Mouse (Mus musculus) ES-E14 (cell line): ENCODE results near the gene Mrpl3. TPM values are rescaled to one million over a fixed set of nuclear protein-coding genes. Genes with fewer than 3 reads are reported as not detected.

Experiments
- DNase-seq: peaks from one replicate; pipeline ENCODE4 v3.0.0-alpha.2; 2013; ENCODE audit warnings: low read depth, low spot score
- H3K27ac ChIP-seq: 2 replicates; pipeline ENCODE4 v1.5.1; 2012; ENCODE audit warnings: low read depth, mild to moderate bottlenecking, low read length, moderate library complexity, mixed read lengths; ENCODE audit not compliant: poor library complexity, insufficient read depth, severe bottlenecking
- H3K36me3 ChIP-seq: 2 replicates; pipeline ENCODE4 v1.6.1; 2012; ENCODE audit warnings: mild to moderate bottlenecking, low read length, moderate library complexity, mixed read lengths; ENCODE audit not compliant: control insufficient read depth, poor library complexity, insufficient read depth, severe bottlenecking
- H3K4me1 ChIP-seq, 2 experiments: fragments of 150-350 bp in 1 of 2; sonication (generic) in 1 of 2; 2 replicates each; pipeline ENCODE4 v1.6.1; 2012; ENCODE audit warnings: low read length in 2 of 2, mild to moderate bottlenecking in 1 of 2, mixed read lengths in 1 of 2; ENCODE audit not compliant: control insufficient read depth in 2 of 2, insufficient read depth in 2 of 2, poor library complexity in 1 of 2
- H3K4me3 ChIP-seq, 2 experiments: fragments of 150-350 bp in 1 of 2; sonication (generic) in 1 of 2; 2 replicates each; pipeline ENCODE4 v1.5.1; 2012; ENCODE audit warnings: low read length in 2 of 2, low read depth in 1 of 2, mild to moderate bottlenecking in 1 of 2, mixed read lengths in 1 of 2; ENCODE audit not compliant: insufficient read depth in 1 of 2, poor library complexity in 1 of 2, severe bottlenecking in 1 of 2
- H3K9ac ChIP-seq: 2 replicates; pipeline ENCODE4 v1.6.1; 2012; ENCODE audit warnings: low read depth, mild to moderate bottlenecking, low read length, mixed read lengths; ENCODE audit not compliant: poor library complexity, insufficient read depth, severe bottlenecking
- H3K9me3 ChIP-seq: fragments of 150-350 bp; sonication (generic); 2 replicates; pipeline ENCODE4 v1.6.1; 2012; ENCODE audit warnings: low read depth, mild to moderate bottlenecking, low read length; ENCODE audit not compliant: control insufficient read depth, insufficient read depth
- CHD2 ChIP-seq: IDR thresholded peaks from 2 replicates; pipeline ENCODE4 v1.6.1; 2014; ENCODE audit warnings: mild to moderate bottlenecking, low read depth, low read length, inconsistent platforms
- HCFC1 ChIP-seq: IDR thresholded peaks from 2 replicates; pipeline ENCODE4 v1.6.1; 2012; ENCODE audit warnings: low read length, inconsistent platforms, borderline replicate concordance; ENCODE audit not compliant: insufficient read depth
- MAFK ChIP-seq: IDR thresholded peaks from 2 replicates; pipeline ENCODE4 v1.6.1; 2014; ENCODE audit warnings: mild to moderate bottlenecking, low read depth, low read length, inconsistent platforms; ENCODE audit not compliant: insufficient read depth
- ZC3H11A ChIP-seq: IDR thresholded peaks from 2 replicates; pipeline ENCODE4 v1.6.1; 2012; ENCODE audit warnings: low read depth, mild to moderate bottlenecking, inconsistent platforms, low read length, borderline replicate concordance
- ZNF384 ChIP-seq: IDR thresholded peaks from 2 replicates; pipeline ENCODE4 v1.6.1; 2012; ENCODE audit warnings: low read depth, low read length, inconsistent platforms
- in situ Hi-C, 2 experiments: fragments of 600-800 bp; cut with MboI; formaldehyde crosslinking; loops; one replicate each; pipeline ENCODE4 v1.15.1; 2025; ENCODE audit warnings: low sequenced_read_pairs in 2 of 2, inconsistent platforms in 1 of 2; ENCODE audit not compliant: unreplicated experiment in 2 of 2
- total RNA-seq: library from RNA; depleted of rRNA; stranded (reverse); fragments of 300-350 nt; gene quantifications from 2 replicates; pipeline ENCODE4 v1.2.3, GENCODE M21; 2012; rRNA removed

The Mrpl3 gene
- total RNA-seq = 77.1 and 78.6 TPM in 2 replicates

DNA sequence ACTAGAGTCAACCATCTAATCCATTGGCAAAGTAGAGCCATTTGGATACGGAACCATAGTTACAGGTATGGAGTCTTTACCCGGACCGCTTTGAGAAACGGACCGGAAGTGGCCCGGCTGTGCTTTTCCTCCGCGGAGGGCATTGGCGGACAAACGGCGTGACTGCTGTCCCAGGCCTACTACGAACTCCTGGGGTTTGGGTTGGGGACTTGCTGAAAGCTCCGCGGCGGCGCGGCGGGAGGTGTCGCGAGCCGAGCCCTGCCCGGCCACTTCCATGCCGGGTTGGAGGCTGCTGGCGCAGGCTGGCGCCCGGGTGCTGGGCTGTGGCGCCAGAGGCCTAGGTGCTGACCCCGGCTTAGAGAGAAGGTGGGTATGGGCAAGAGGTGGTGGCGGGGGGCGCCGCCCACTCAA lies at the start of gene Mrpl3:
Gene Mrpl3 (plus strand): TSS at position 93 of the 411 bp plus-strand sequence.
- H3K9me3 ChIP-seq = no peaks in the 10 kb centered on the region
- peak within 1 kb of the TSS; percentile 68; the same call in 1 of the 2 replicates for H3K27ac ChIP-seq
- in situ Hi-C loops = no loop called here
- TF ChIP-seq ZC3H11A = no peak
- peak; percentile 87 for TF ChIP-seq HCFC1
- no peak for TF ChIP-seq CHD2
- no peak for TF ChIP-seq MAFK
- TF ChIP-seq ZNF384 = no peak
- peak within 1 kb of the TSS; percentile 90 to 100 for H3K4me3 ChIP-seq
- peaks cover 9% of the 10 kb centered on the region for H3K36me3 ChIP-seq
- peak within 1 kb of the TSS; percentile 100 for H3K9ac ChIP-seq
- peak; percentile 72 for DNase-seq
- H3K4me1 ChIP-seq = no peaks in the 10 kb centered on the region

- TF ChIP-seq HCFC1 (no peak), ZNF384 (no peak), ZC3H11A (no peak), CHD2 (no peak), MAFK (no peak)
- Histone ChIP-seq H3K36me3 (no peaks in the 10 kb centered on the region), H3K27ac (no peak overlapping the region), H3K9me3 (no peaks in the 10 kb centered on the region), H3K4me3 (no peak overlapping the region), H3K4me1 (no peaks in the 10 kb centered on the region), H3K9ac (no peak overlapping the region)
- in situ Hi-C loops = no loop called here
- no peak for DNase-seq
These were observed 42.3 kb upstream of the Mrpl3 start for GRCm38 (mm10) chr9:105010721-105011120.

- H3K9me3 ChIP-seq = no peaks in the 10 kb centered on the region
- in situ Hi-C loops = no loop called here
- H3K4me1 ChIP-seq = no peaks in the 10 kb centered on the region
- H3K4me3 ChIP-seq = no peak overlapping the region
- H3K36me3 ChIP-seq = no peaks in the 10 kb centered on the region
- TF ChIP-seq MAFK (no peak), ZNF384 (no peak), HCFC1 (no peak), CHD2 (no peak), ZC3H11A (no peak)
- no peak for DNase-seq
- no peak overlapping the region for H3K9ac ChIP-seq
- no peak overlapping the region for H3K27ac ChIP-seq
These were observed 34.9 kb upstream of the Mrpl3 start for GRCm38 (mm10) chr9:105018186-105018585.

GRCm38 (mm10) chr9:105028311-105028710 lies 24.7 kb upstream of the Mrpl3 start:
- no peak overlapping the region for H3K27ac ChIP-seq
- no peaks in the 10 kb centered on the region for H3K9me3 ChIP-seq
- H3K4me3 ChIP-seq = no peak overlapping the region
- no peaks in the 10 kb centered on the region for H3K36me3 ChIP-seq
- H3K4me1 ChIP-seq = no peaks in the 10 kb centered on the region
- no peak for DNase-seq
- in situ Hi-C loops = no loop called here
- no peak overlapping the region for H3K9ac ChIP-seq
- TF ChIP-seq CHD2 (no peak), ZC3H11A (no peak), ZNF384 (no peak), MAFK (no peak), HCFC1 (no peak)

DNA sequence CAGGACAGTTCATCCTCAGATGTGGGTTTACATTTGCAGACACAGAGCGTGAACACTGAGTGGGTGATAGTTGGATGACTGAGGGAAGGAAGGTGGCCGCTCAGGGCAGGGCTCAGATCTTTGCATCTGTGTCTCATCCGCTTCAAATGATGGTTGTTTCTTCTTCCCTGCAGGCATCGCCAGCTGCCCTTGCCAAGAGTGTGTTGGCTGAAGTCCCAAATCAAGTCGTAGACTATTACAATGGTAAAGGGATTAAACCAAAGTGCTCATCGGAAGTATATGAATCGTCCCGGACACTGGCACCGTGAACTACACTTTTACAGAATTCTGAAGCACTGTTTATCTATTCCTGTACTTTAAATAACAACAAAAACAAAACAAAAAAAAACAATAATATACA lies 20.5 kb upstream of the Mrpl3 start:
- H3K36me3 ChIP-seq = no peaks in the 10 kb centered on the region
- no peak overlapping the region for H3K4me3 ChIP-seq
- no peaks in the 10 kb centered on the region for H3K4me1 ChIP-seq
- no peaks in the 10 kb centered on the region for H3K9me3 ChIP-seq
- no peak for DNase-seq
- no peak overlapping the region for H3K9ac ChIP-seq
- TF ChIP-seq ZC3H11A (no peak), ZNF384 (no peak), HCFC1 (no peak), CHD2 (no peak), MAFK (no peak)
- no peak overlapping the region for H3K27ac ChIP-seq
- in situ Hi-C loops = no loop called here
